15 mouse cellular contexts compared by ENCODE assay signal in the genomic region with DNA sequence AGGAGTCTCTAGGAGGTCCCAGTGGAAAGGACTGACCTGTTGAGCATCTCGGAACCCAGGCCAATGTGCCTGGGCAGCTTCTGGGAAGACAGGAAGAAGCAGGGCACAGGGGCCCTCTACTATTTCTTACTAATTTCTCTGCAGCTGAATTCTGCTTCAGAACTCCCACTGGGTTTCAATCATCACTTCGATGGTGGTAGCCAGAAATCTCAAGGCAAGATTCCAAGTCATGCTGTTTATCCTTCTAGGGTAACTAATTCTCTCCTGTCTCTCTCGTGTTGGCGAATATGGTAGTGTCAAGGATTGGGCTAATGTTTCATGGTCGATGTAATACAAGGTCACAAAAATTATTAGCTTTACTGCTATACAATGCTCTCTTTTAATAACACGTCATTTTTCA. TPM values are rescaled to one million over a fixed set of nuclear protein-coding genes. Genes with fewer than 3 reads are reported as not detected.
DNase-seq lines count a peak whose midpoint lies in the region; ATAC-seq and TF ChIP-seq lines count a peak whose summit lies in the region.
"Had no signal": no experiment of that assay in that cellular context is flagged by ENCODE, and none has a peak within 500 bp of the region (broad histone marks: within the 10 kb centered on the region; RNA-seq: fewer than 3 reads in every experiment).

No protein-coding gene starts in this region.

- TF ChIP-seq POLR2A in limb, embryonic 14.5 days (IDR thresholded peaks at IDR 0.05; ENCODE audit: borderline replicate concordance, extremely low read depth, insufficient read depth, insufficient read length) = no peak

- no peaks in the 10 kb centered on the region for H3K27me3 ChIP-seq in limb, embryonic 14.5 days (ENCODE audit: control insufficient read depth, insufficient read depth, low read length)
- H3K27me3 ChIP-seq: heart, embryonic 15.5 days; liver, embryonic 15.5 days; megakaryocyte, embryonic 14.5 days had no signal

- H3K4me3 ChIP-seq in limb, embryonic 14.5 days (replicated peaks; ENCODE audit: low read length) = no peak overlapping the region
- H3K4me3 ChIP-seq: heart, embryonic 15.5 days; liver, embryonic 15.5 days; megakaryocyte, embryonic 14.5 days had no signal

- peaks cover 15% of the 10 kb centered on the region for H3K4me1 ChIP-seq in limb, embryonic 14.5 days (ENCODE audit: control insufficient read depth, insufficient read depth, low read length)
- H3K4me1 ChIP-seq: liver, embryonic 15.5 days; megakaryocyte, embryonic 14.5 days had no signal

- no peaks in the 10 kb centered on the region for H3K9me3 ChIP-seq in limb, embryonic 14.5 days (ENCODE audit: control insufficient read depth, low read length)
- H3K9me3 ChIP-seq: heart, embryonic 15.5 days; liver, embryonic 15.5 days; megakaryocyte, embryonic 14.5 days had no signal

- no peak overlapping the region for H3K4me2 ChIP-seq in limb, embryonic 14.5 days (replicated peaks; ENCODE audit: low read depth, low read length, severe bottlenecking)
- H3K4me2 ChIP-seq: heart, embryonic 15.5 days; liver, embryonic 15.5 days had no signal

- DNase-seq in gastrocnemius, adult 18-20 months (ENCODE audit: low spot score) = peak; percentile 4
- no peak for DNase-seq in gastrocnemius, postnatal 25 days
- peak; percentile 30 to 62 for DNase-seq in left cerebral cortex, postnatal 14 days (ENCODE audit: low spot score in 2 of 2)
- no peak for DNase-seq in left cerebral cortex, adult 8-10 months (ENCODE audit: low spot score in 2 of 2)
- DNase-seq in cerebellum, adult 9-10 months = peak; percentile 90
- DNase-seq in limb, embryonic 14.5 days (ENCODE audit: low spot score) = peak; percentile 52
- DNase-seq: adrenal gland, postnatal 25 days; forebrain, postnatal 0 days; kidney, adult 8-10 months; thymus, adult 18-20 months had no signal

- no peak overlapping the region for H3K27ac ChIP-seq in limb, embryonic 14.5 days (replicated peaks; ENCODE audit: low read depth, low read length)
- H3K27ac ChIP-seq: heart, embryonic 15.5 days; liver, embryonic 15.5 days had no signal

- ATAC-seq in limb, embryonic 14.5 days (ENCODE audit: low FRiP score, low read depth) = no peak
- no peak for ATAC-seq in erythroblast, adult 5-6 weeks (replicated peaks; ENCODE audit: low FRiP score, poor library complexity, severe bottlenecking)
- no peak for ATAC-seq in activated CD4-positive, CD25-positive, alpha-beta regulatory T cell, adult 4 months
- ATAC-seq: forebrain, postnatal 0 days had no signal

- H3K36me3 ChIP-seq in limb, embryonic 14.5 days (ENCODE audit: control insufficient read depth, insufficient read depth, low read length) = no peaks in the 10 kb centered on the region
- H3K36me3 ChIP-seq: heart, embryonic 15.5 days; liver, embryonic 15.5 days had no signal

- intact Hi-C loops in left cerebral cortex, postnatal 14 days (cut with DNase I) = no loop called here

- WGBS in limb, embryonic 14.5 days = 50% methylated on average over 6 of the region's 6 CpGs

- H3K9ac ChIP-seq in limb, embryonic 14.5 days (ENCODE audit: low read depth, low read length, severe bottlenecking) = no peak overlapping the region
- H3K9ac ChIP-seq: forebrain, postnatal 0 days; heart, embryonic 15.5 days; liver, embryonic 15.5 days had no signal

RNA-seq across cellular contexts. Expression of a gene that starts 34.2 kb away (rescaled TPM):
- total RNA-seq in gastrocnemius, adult 18-20 months (2021) = 1 to 10 TPM in 1 of 2 experiments, under 1 TPM in 1; 0.57 to 1.1 TPM
- total RNA-seq in gastrocnemius, postnatal 25 days (2021) = 1 to 10 TPM; 2.6 to 4.6 TPM
- 100 to 1,000 TPM; 630 to 696 TPM for total RNA-seq in left cerebral cortex, postnatal 14 days (2021)
- 100 to 1,000 TPM; 297 to 351 (median 316) TPM for total RNA-seq in left cerebral cortex, adult 8-10 months (2022)
- 321 and 513 TPM in 2 replicates for polyA plus RNA-seq in limb, embryonic 14.5 days (2012; rRNA removed)
- polyA plus RNA-seq in limb, embryonic 14.5 days (2014; fragmentation: Nextera tagmentation; extraction: Ambion mirVana) = 595 and 613 TPM in 2 replicates
- total RNA-seq in erythroblast, adult 5-6 weeks (2015; ENCODE audit: low replicate concordance) = not detected in 2 replicates
- total RNA-seq in erythroblast, adult 5-6 weeks (2017; ENCODE audit: low replicate concordance) = not detected in 2 replicates
- not detected for polyA plus RNA-seq in activated CD4-positive, CD25-positive, alpha-beta regulatory T cell, adult 4 months (2017; shearing (Covaris generic))

Comparison
In these comparisons a context has a peak if more than half of its experiments do, and no peak if none do; other contexts are left out.
1. DNase-seq: peak in gastrocnemius, adult 18-20 months (single experiment), left cerebral cortex, postnatal 14 days (2 of 2), cerebellum, adult 9-10 months (single experiment) and limb, embryonic 14.5 days (single experiment); none in gastrocnemius, postnatal 25 days (single experiment) and left cerebral cortex, adult 8-10 months (0 of 2).
2. RNA of a gene that starts 34.2 kb away (total RNA-seq): 630 to 696 TPM in left cerebral cortex, postnatal 14 days and 297 to 351 TPM in left cerebral cortex, adult 8-10 months; 2.6 to 4.6 TPM in gastrocnemius, postnatal 25 days, 0.57 to 1.1 TPM in gastrocnemius, adult 18-20 months and not detected in erythroblast, adult 5-6 weeks; every median in the first group is over 10 times any median in the second.